Comparison of ENCODE assay signal across 8 mouse cellular contexts in the genomic region with DNA sequence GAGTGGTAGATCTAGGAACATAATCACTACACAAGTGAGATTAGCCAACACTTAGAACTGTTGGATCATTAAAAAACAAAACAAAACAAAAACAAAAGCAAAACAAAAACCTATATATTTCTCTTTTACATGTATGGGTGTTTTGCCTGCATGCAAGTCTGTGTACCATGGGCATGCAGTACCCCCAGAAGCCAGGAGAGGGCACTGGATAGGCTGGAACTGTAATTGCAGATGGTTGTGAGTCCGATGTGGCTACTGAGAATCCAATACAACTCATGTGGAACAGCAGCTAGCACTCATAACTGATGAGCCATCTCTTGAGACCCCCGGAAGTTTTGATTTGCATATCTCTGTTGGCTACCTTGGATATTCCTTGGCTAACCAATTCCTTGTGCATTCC.
A peak's percentile ranks its signal among the peaks of the same experiment; 100 is the strongest.
DNase-seq lines count a peak whose midpoint lies in the region; ATAC-seq and TF ChIP-seq lines count a peak whose summit lies in the region.
"Had no signal": no experiment of that assay in that cellular context is flagged by ENCODE, and none has a peak within 500 bp of the region (broad histone marks: within the 10 kb centered on the region; RNA-seq: fewer than 3 reads in every experiment).

No protein-coding gene starts in this region.

- H3K36me3 ChIP-seq in kidney, postnatal 0 days (ENCODE audit: insufficient read depth, low read length), result no peaks in the 10 kb centered on the region
- H3K36me3 ChIP-seq in kidney, embryonic 14.5 days (ENCODE audit: control insufficient read depth, insufficient read depth, low read length), result no peaks in the 10 kb centered on the region
- H3K36me3 ChIP-seq in MEL (ENCODE audit: control insufficient read depth in 1 of 2, insufficient read depth in 2 of 2, low read length in 2 of 2), result no peaks in the 10 kb centered on the region
- no peaks in the 10 kb centered on the region for H3K36me3 ChIP-seq in forebrain, embryonic 12.5 days (replicated peaks)
- H3K36me3 ChIP-seq: heart, embryonic 13.5 days had no signal

- no peaks in the 10 kb centered on the region for H3K4me1 ChIP-seq in kidney, postnatal 0 days (replicated peaks; ENCODE audit: insufficient read depth, low read length)
- 0 out of 2 replicates have a peak, but pooled peaks cover 3% of the 10 kb centered on the region for H3K4me1 ChIP-seq in kidney, embryonic 14.5 days (ENCODE audit: control insufficient read depth, insufficient read depth, low read length)
- H3K4me1 ChIP-seq in MEL (ENCODE audit: control insufficient read depth in 1 of 2, insufficient read depth in 2 of 2, low read length in 2 of 2), result no peaks in the 10 kb centered on the region
- H3K4me1 ChIP-seq in forebrain, embryonic 12.5 days, result no peaks in the 10 kb centered on the region

- peak; percentile 61 for TF ChIP-seq CTCF in kidney, postnatal 0 days (IDR thresholded peaks at IDR 0.05; ENCODE audit: low read depth)
- TF ChIP-seq CTCF in MEL (IDR thresholded peaks at IDR 0.05 in 2 of 3, conservative IDR thresholded peaks at IDR 0.05 in 1 of 3; ENCODE audit: control insufficient read depth in 1 of 3, insufficient read depth in 1 of 3, low read depth in 2 of 3, low read length in 3 of 3, poor library complexity in 1 of 3, severe bottlenecking in 1 of 3), result peak; percentile 81 to 97 (median 86)

- H3K27ac ChIP-seq in kidney, postnatal 0 days, result no peak overlapping the region
- H3K27ac ChIP-seq in kidney, embryonic 14.5 days (ENCODE audit: low read depth, low read length), result no peak overlapping the region
- no peak overlapping the region for H3K27ac ChIP-seq in MEL (ENCODE audit: control insufficient read depth, low read depth, low read length)
- no peak overlapping the region for H3K27ac ChIP-seq in forebrain, embryonic 12.5 days
- H3K27ac ChIP-seq: heart, embryonic 13.5 days had no signal

- no peak for TF ChIP-seq EP300 in MEL (IDR thresholded peaks at IDR 0.05; ENCODE audit: low read depth in 1 of 2, low read length in 2 of 2)

- no peak overlapping the region for H3K4me2 ChIP-seq in kidney, postnatal 0 days (ENCODE audit: low read length)
- no peak overlapping the region for H3K4me2 ChIP-seq in kidney, embryonic 14.5 days (replicated peaks; ENCODE audit: low read depth, low read length)
- H3K4me2 ChIP-seq in forebrain, embryonic 12.5 days, result no peak overlapping the region
- H3K4me2 ChIP-seq: heart, embryonic 13.5 days had no signal

- no peak for TF ChIP-seq POLR2A in MEL (IDR thresholded peaks at IDR 0.05; ENCODE audit: control insufficient read depth in 1 of 2, insufficient read depth in 1 of 2, low read depth in 1 of 2, low read length in 2 of 2, poor library complexity in 1 of 2)

- TF ChIP-seq RAD21 in MEL (IDR thresholded peaks at IDR 0.05; ENCODE audit: low read depth, low read length), result peak; percentile 61

- no peak overlapping the region for H3K4me3 ChIP-seq in kidney, postnatal 0 days (replicated peaks; ENCODE audit: low read depth, low read length)
- no peak overlapping the region for H3K4me3 ChIP-seq in kidney, embryonic 14.5 days (ENCODE audit: low read length)
- H3K4me3 ChIP-seq in MEL (ENCODE audit: control insufficient read depth in 1 of 2, insufficient read depth in 1 of 2, low read depth in 2 of 2, low read length in 2 of 2), result no peak overlapping the region
- H3K4me3 ChIP-seq in forebrain, embryonic 12.5 days (replicated peaks), result no peak overlapping the region
- H3K4me3 ChIP-seq: heart, embryonic 13.5 days had no signal

- DNase-seq in kidney, postnatal 0 days (ENCODE audit: low spot score), result no peak
- DNase-seq in MEL (ENCODE audit: low read depth, low spot score), result peak; percentile 82
- DNase-seq in c-Kit-negative CD71-positive TER-119-positive erythroid progenitor cells, embryonic 14.5 days (ENCODE audit: low read depth, low spot score), result peak; percentile 5
- peak; percentile 4 to 21 for DNase-seq in monocyte, adult 2 months (ENCODE audit: low read depth in 1 of 2, low spot score in 2 of 2)

- no peaks in the 10 kb centered on the region for H3K9me3 ChIP-seq in kidney, postnatal 0 days (replicated peaks; ENCODE audit: low read length)
- no peaks in the 10 kb centered on the region for H3K9me3 ChIP-seq in kidney, embryonic 14.5 days (ENCODE audit: control insufficient read depth, low read length)
- no peaks in the 10 kb centered on the region for H3K9me3 ChIP-seq in MEL (replicated peaks; ENCODE audit: insufficient read depth, low read length)
- H3K9me3 ChIP-seq in forebrain, embryonic 12.5 days, result no peaks in the 10 kb centered on the region
- H3K9me3 ChIP-seq: heart, embryonic 13.5 days had no signal

- H3K27me3 ChIP-seq in kidney, postnatal 0 days (ENCODE audit: insufficient read depth, low read length), result no peaks in the 10 kb centered on the region
- H3K27me3 ChIP-seq in kidney, embryonic 14.5 days (ENCODE audit: control insufficient read depth, insufficient read depth, low read length), result no peaks in the 10 kb centered on the region
- H3K27me3 ChIP-seq in MEL (ENCODE audit: control insufficient read depth in 1 of 2, insufficient read depth in 2 of 2, low read length in 2 of 2), result no peaks in the 10 kb centered on the region
- no peaks in the 10 kb centered on the region for H3K27me3 ChIP-seq in forebrain, embryonic 12.5 days
- H3K27me3 ChIP-seq: heart, embryonic 13.5 days had no signal

- 77% methylated on average over 2 of the region's 2 CpGs for WGBS in kidney, postnatal 0 days
- WGBS in kidney, embryonic 14.5 days, result 74% methylated on average over 2 of the region's 2 CpGs
- 83% methylated on average over 2 of the region's 2 CpGs for WGBS in forebrain, embryonic 12.5 days

- ATAC-seq in kidney, postnatal 0 days (replicated peaks; ENCODE audit: low FRiP score, low read depth), result no peak
- ATAC-seq in kidney, embryonic 14.5 days (ENCODE audit: low FRiP score, low TSS enrichment), result no peak
- no peak for ATAC-seq in forebrain, embryonic 12.5 days (ENCODE audit: low FRiP score)
- ATAC-seq in cerebellum, adult (ENCODE audit: insufficient number of reproducible peaks, low FRiP score, low TSS enrichment), result no peak

- H3K79me2 ChIP-seq in MEL (ENCODE audit: control insufficient read depth, insufficient read depth, low read length, poor library complexity), result no peaks in the 10 kb centered on the region

- H3K9ac ChIP-seq in kidney, postnatal 0 days (ENCODE audit: low read depth, low read length), result no peak overlapping the region
- H3K9ac ChIP-seq in kidney, embryonic 14.5 days (ENCODE audit: low read depth, low read length), result no peak overlapping the region
- H3K9ac ChIP-seq in MEL (ENCODE audit: control insufficient read depth, low read depth, low read length, poor library complexity, severe bottlenecking), result no peak overlapping the region
- H3K9ac ChIP-seq in forebrain, embryonic 12.5 days, result no peak overlapping the region
- H3K9ac ChIP-seq: heart, embryonic 13.5 days had no signal

TF ChIP-seq in MEL, 35 proteins besides CTCF, POLR2A, EP300 and RAD21:
- TF ChIP-seq ZC3H11A (IDR thresholded peaks at IDR 0.05; ENCODE audit: low read depth, low read length), result peak; percentile 46; the same call in 1 of the 2 replicates
- TF ChIP-seq SMC3 (IDR thresholded peaks at IDR 0.05; ENCODE audit: low read depth, low read length), result peak; percentile 84
- TF ChIP-seq ETS1 (IDR thresholded peaks at IDR 0.05; ENCODE audit: low read depth, low read length), result no peak
